Mouse (Mus musculus) CH12F3 (cell line): Measurements from ENCODE around the gene Timm50.

Experiments used
- in situ Hi-C: fragments of 300-500 bp; cut with MboI; formaldehyde crosslinking; loops from 2 replicates; pipeline ENCODE4 v1.14.3; 2020; ENCODE audit warnings: low sequenced_read_pairs

Timm50 gene

GRCm38 (mm10) chr7:28269355-28269754 lies 42.5 kb downstream of the Timm50 start:
- in situ Hi-C loops = no loop called here

GRCm38 (mm10) chr7:28268576-28268975 lies 43.3 kb downstream of the Timm50 start:
- in situ Hi-C loops = no loop called here

- in situ Hi-C loops = no loop called here
Measured at GRCm38 (mm10) chr7:28268042-28268531, 43.8 kb downstream of the Timm50 start.

- in situ Hi-C loops = no loop called here
Measured at GRCm38 (mm10) chr7:28267129-28268041, 44.5 kb downstream of the Timm50 start, which contains the start of gene Eid2. Eid2 (plus strand) TSS chr7:28267881.

- in situ Hi-C loops = no loop called here
Measured at GRCm38 (mm10) chr7:28265391-28265790, 46.5 kb downstream of the Timm50 start.

GRCm38 (mm10) chr7:28263786-28264185 lies 48.1 kb downstream of the Timm50 start:
- in situ Hi-C loops = no loop called here

- in situ Hi-C loops = no loop called here
Measured at GRCm38 (mm10) chr7:28262861-28263260, 49.0 kb downstream of the Timm50 start.
